Mouse (Mus musculus) heart, embryonic 14.5 days (tissue): ENCODE data around the gene Smim22. TPM values are rescaled to one million over a fixed set of nuclear protein-coding genes. Genes with fewer than 3 reads are reported as not detected.

Source experiments
- ATAC-seq: fragments of 200-750 bp; cut with Nextera tagmentation; 2 replicates; pipeline ENCODE4 v1.8.0; 2017; ENCODE audit warnings: low read depth, moderate TSS enrichment; ENCODE audit not compliant: insufficient number of reproducible peaks, insufficient read depth, low FRiP score
- H3K27ac ChIP-seq, 2 experiments: fragments of 200-500 bp in 1 of 2; fragments of 300-500 bp in 1 of 2; sonication (generic) in 1 of 2; replicated peaks in 1 of 2; 2 replicates each; pipeline ENCODE4 v1.5.1; 2012 to 2014; ENCODE audit warnings: low read depth in 2 of 2, low read length in 2 of 2, control low read depth in 1 of 2, mild to moderate bottlenecking in 1 of 2, mixed read lengths in 1 of 2; ENCODE audit not compliant: control insufficient read depth in 1 of 2, insufficient read depth in 1 of 2
- H3K27me3 ChIP-seq: fragments of 300-500 bp; sonication (generic); 2 replicates; pipeline ENCODE4 v1.6.1; 2014; ENCODE audit warnings: mild to moderate bottlenecking, low read length, control low read depth; ENCODE audit not compliant: control insufficient read depth, insufficient read depth
- H3K36me3 ChIP-seq: fragments of 300-500 bp; sonication (generic); 2 replicates; pipeline ENCODE4 v1.6.1; 2014; ENCODE audit warnings: mild to moderate bottlenecking, control low read depth, low read length, mixed read lengths; ENCODE audit not compliant: control insufficient read depth, insufficient read depth
- H3K4me1 ChIP-seq, 2 experiments: fragments of 200-500 bp in 1 of 2; fragments of 300-500 bp in 1 of 2; sonication (generic) in 1 of 2; 2 replicates each; pipeline ENCODE4 v1.6.1; 2012 to 2014; ENCODE audit warnings: low read length in 2 of 2, control low read depth in 1 of 2, mixed read lengths in 1 of 2; ENCODE audit not compliant: control insufficient read depth in 2 of 2, insufficient read depth in 2 of 2
- H3K4me2 ChIP-seq: fragments of 300-500 bp; sonication (generic); 2 replicates; pipeline ENCODE4 v1.6.1; 2014; ENCODE audit warnings: mild to moderate bottlenecking, low read length
- H3K4me3 ChIP-seq, 2 experiments: fragments of 200-500 bp in 1 of 2; fragments of 300-500 bp in 1 of 2; sonication (generic) in 1 of 2; 2 replicates each; pipeline ENCODE4 v1.5.1; 2012 to 2014; ENCODE audit warnings: low read length in 2 of 2, mild to moderate bottlenecking in 2 of 2, control low read depth in 1 of 2, low read depth in 1 of 2, moderate library complexity in 1 of 2; ENCODE audit not compliant: control insufficient read depth in 1 of 2, insufficient read depth in 1 of 2
- H3K9ac ChIP-seq: fragments of 300-500 bp; sonication (generic); 2 replicates; pipeline ENCODE4 v1.6.1; 2014; ENCODE audit warnings: mild to moderate bottlenecking, low read length
- H3K9me3 ChIP-seq: fragments of 300-500 bp; sonication (generic); 2 replicates; pipeline ENCODE4 v1.6.1; 2016; ENCODE audit warnings: low read length, control low read depth; ENCODE audit not compliant: control insufficient read depth
- WGBS: fragments of 180-500 bp; shearing (Covaris S2); extraction: QIAGEN DNeasy Blood & Tissue Kit; methylation state at CpG from one replicate; pipeline ENCODE4 v1.1.7; 2014; 5-methylcytosine and 5-hydroxymethylcytosine counted together
- polyA plus RNA-seq: library from polyadenylated mRNA; unstranded; fragments of >200 nt; fragmentation: Nextera tagmentation; extraction: Ambion mirVana; gene quantifications from 2 replicates; pipeline ENCODE4 v1.2.1, GENCODE M21; 2014

Smim22 gene
- polyA plus RNA-seq, 1 experiment from 2014 or later, result 3.3 TPM

GRCm38 (mm10) chr16:4965392-4966129 lies 41.5 kb upstream of the Smim22 start:
- Histone ChIP-seq H3K9me3 (no peaks in the 10 kb centered on the region), H3K27ac (no peak overlapping the region), H3K4me1 (peaks cover 4 to 16% of the 10 kb centered on the region in 2 experiments; a peak in 3 of 4 replicates), H3K4me3 (peak overlapping the region in 1 of 2 experiments; percentile 62; a peak in 2 of 4 replicates), H3K9ac (peak overlapping the region; percentile 77; the same call in 1 of the 2 replicates), H3K4me2 (peak overlapping the region; percentile 69), H3K27me3 (no peaks in the 10 kb centered on the region), H3K36me3 (no peaks in the 10 kb centered on the region)
- WGBS, result 85% methylated on average over 8 of the region's 8 CpGs
- no peak for ATAC-seq

GRCm38 (mm10) chr16:4968426-4968825 lies 38.7 kb upstream of the Smim22 start:
- 69% methylated on average over 3 of the region's 3 CpGs for WGBS
- no peaks in the 10 kb centered on the region for H3K36me3 ChIP-seq
- no peak for ATAC-seq

GRCm38 (mm10) chr16:4969055-4969843 lies 37.8 kb upstream of the Smim22 start:
- no peak overlapping the region for H3K4me3 ChIP-seq
- WGBS, result 67% methylated on average over 5 of the region's 5 CpGs
- H3K4me1 ChIP-seq, result peaks cover 3 to 8% of the 10 kb centered on the region in 2 experiments; a peak in 3 of 4 replicates

More at GRCm38 (mm10) chr16:4968426-4968825, 38.7 kb upstream of the Smim22 start:
- no peak overlapping the region for H3K4me3 ChIP-seq
- no peaks in the 10 kb centered on the region for H3K27me3 ChIP-seq
- no peaks in the 10 kb centered on the region for H3K9me3 ChIP-seq
- H3K4me1 ChIP-seq, result peaks cover 4 to 10% of the 10 kb centered on the region in 2 experiments
- no peak overlapping the region for H3K9ac ChIP-seq
- no peak overlapping the region for H3K27ac ChIP-seq
- no peak overlapping the region for H3K4me2 ChIP-seq

GRCm38 (mm10) chr16:4971626-4972025 lies 35.5 kb upstream of the Smim22 start:
- Histone ChIP-seq H3K36me3 (no peaks in the 10 kb centered on the region), H3K4me3 (no peak overlapping the region), H3K4me1 (peaks cover 0 to 3% of the 10 kb centered on the region in 2 experiments; a peak in 2 of 4 replicates), H3K9ac (no peak overlapping the region), H3K27me3 (no peaks in the 10 kb centered on the region), H3K27ac (peak overlapping the region in 1 of 2 experiments; percentile 26; a peak in 1 of 4 replicates), H3K4me2 (no peak overlapping the region), H3K9me3 (no peaks in the 10 kb centered on the region)
- 43% methylated on average over 4 of the region's 4 CpGs for WGBS
- no peak for ATAC-seq

More at GRCm38 (mm10) chr16:4969055-4969843, 37.8 kb upstream of the Smim22 start:
- Histone ChIP-seq H3K27me3 (no peaks in the 10 kb centered on the region), H3K4me2 (no peak overlapping the region), H3K27ac (no peak overlapping the region), H3K9ac (no peak overlapping the region), H3K9me3 (no peaks in the 10 kb centered on the region), H3K36me3 (no peaks in the 10 kb centered on the region)
- no peak for ATAC-seq

GRCm38 (mm10) chr16:4974521-4974920 lies 32.6 kb upstream of the Smim22 start:
- Histone ChIP-seq H3K27me3 (no peaks in the 10 kb centered on the region), H3K9ac (no peak overlapping the region), H3K4me2 (no peak overlapping the region), H3K36me3 (no peaks in the 10 kb centered on the region), H3K9me3 (no peaks in the 10 kb centered on the region), H3K27ac (no peak overlapping the region), H3K4me3 (no peak overlapping the region), H3K4me1 (peaks cover 16 to 18% of the 10 kb centered on the region in 2 experiments)
- no peak for ATAC-seq
- 90% methylated on average over 5 of the region's 5 CpGs for WGBS

GRCm38 (mm10) chr16:4976180-4976579 lies 30.9 kb upstream of the Smim22 start:
- no peak overlapping the region for H3K4me2 ChIP-seq
- peaks cover 18 to 20% of the 10 kb centered on the region in 2 experiments for H3K4me1 ChIP-seq
- H3K36me3 ChIP-seq, result no peaks in the 10 kb centered on the region
- no peak overlapping the region for H3K4me3 ChIP-seq
- no peaks in the 10 kb centered on the region for H3K9me3 ChIP-seq
- no peaks in the 10 kb centered on the region for H3K27me3 ChIP-seq
- H3K9ac ChIP-seq, result no peak overlapping the region
- 59% methylated on average over 2 of the region's 2 CpGs for WGBS
- no peak overlapping the region for H3K27ac ChIP-seq
- ATAC-seq, result no peak

- H3K9me3 ChIP-seq, result no peaks in the 10 kb centered on the region
- H3K36me3 ChIP-seq, result no peaks in the 10 kb centered on the region
- no peaks in the 10 kb centered on the region for H3K27me3 ChIP-seq
- peak overlapping the region; percentile 40; the same call in 1 of the 2 replicates for H3K4me2 ChIP-seq
- peak; percentile 64; the same call in 1 of the 2 replicates for ATAC-seq
- no peak overlapping the region for H3K4me3 ChIP-seq
- H3K27ac ChIP-seq, result peak overlapping the region; percentile 46 to 75
- peaks cover 15 to 20% of the 10 kb centered on the region in 2 experiments for H3K4me1 ChIP-seq
- H3K9ac ChIP-seq, result no peak overlapping the region
- 33% methylated on average over 5 of the region's 5 CpGs for WGBS
Observed at GRCm38 (mm10) chr16:4978275-4979051, 28.6 kb upstream of the Smim22 start.
